Mouse (Mus musculus): ENCODE data around the gene Slc34a3.

Gene Slc34a3

DNA sequence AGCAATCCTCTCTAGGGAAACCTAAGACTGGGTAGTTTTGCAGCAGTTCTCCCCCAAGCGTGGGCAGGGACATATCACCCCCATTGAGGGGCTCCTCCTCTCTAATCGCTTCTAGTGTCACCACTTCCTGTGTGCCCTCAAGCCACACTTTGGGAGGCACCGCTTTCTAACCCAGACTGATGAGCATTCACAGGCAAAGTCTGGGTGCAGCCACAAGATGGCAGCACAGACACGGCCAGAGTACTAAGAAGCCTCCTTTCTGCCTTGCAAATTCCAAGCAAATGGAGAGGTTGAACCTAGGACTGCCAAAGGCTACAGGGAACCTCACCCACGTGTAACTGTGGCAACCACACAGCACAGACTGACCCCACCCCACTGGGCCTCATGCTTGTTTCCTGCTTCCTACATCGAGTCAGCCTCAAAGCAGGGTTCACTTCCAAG, 40.8 kb downstream of the Slc34a3 start:
- peak; percentile 76 for DNase-seq

DNA sequence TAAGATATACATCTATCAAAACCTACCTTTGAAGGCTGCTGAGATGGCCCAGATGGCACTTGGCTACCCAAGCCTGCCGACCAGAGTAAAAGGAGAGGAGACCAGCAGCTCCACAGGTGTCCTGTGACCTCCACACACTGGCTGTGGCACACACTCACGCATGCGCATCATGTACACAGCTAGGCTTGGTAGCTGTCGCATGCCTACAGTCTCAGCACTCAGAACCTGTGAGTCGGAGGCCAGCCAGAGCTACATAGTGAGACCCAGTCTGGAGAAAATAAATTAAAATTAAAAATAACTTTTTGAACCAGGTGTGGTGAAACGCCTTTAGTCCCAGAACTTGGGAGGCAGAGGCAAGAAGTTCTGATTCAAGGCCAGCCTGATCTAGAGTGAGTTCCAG, 46.3 kb downstream of the Slc34a3 start:
- no peak for DNase-seq

DNA sequence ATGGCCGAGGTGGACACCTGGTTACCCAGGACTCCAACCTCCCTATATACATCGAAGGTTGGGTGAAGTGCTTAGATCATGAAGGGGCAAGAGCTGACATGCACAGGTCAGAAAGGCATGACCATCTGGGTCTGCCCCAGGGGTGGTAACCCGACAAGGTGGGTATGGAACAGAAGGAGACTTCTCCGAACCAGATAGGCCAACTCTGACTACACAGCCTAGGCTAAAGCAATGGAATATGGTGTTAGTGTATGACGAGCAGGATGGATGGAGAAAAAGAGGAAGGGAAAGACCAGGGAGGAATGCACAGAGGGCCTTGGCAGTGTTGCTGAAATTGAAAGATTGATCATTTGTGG, 47.6 kb downstream of the Slc34a3 start:
- DNase-seq: no peak

DNA sequence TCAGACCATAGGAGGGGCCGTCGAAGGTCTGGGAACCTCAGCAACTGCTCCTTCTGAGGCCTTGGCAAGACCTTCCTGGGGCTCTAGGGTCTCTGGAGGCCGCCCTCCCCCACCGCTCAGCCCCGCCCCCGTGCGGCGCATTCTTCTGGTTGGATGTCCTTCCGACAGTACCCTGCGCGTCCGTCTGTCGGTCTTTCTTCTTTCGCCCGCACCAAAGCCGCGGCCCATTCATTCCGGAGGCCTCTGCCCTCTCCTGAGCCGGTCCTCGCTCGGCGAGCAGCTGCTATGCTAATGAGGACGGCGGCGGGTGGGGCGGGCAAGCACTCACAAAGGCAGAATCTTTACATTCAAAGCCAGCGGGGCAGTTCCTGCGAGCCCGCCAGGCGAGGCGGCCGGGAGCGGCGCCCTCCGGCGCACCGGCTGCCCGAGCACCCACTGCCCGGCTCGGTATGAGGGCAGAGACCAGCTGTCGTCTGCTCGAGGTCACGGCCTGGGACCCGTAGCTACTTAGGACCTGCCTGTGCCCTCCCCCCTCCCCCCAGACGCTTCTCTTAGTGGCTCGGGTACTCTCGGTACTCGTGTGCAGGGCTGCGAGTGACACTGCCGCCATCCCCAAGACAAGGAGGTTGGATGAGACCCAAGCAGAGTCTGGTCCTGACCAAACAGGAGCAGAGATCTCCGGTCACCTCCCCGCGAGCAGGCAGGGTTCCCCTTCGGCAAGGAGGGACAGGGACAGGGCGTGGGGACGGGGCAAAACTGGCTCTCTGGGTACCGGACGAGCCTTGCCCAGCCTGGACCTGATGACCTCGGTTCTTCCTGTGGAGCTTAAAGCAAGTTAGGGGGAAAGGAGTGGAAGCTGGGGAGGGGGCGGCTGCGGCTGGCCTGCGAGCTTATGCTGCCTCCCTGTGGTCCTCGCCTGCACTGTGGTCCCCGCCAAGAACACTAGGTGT, 48.3 kb downstream of the Slc34a3 start:
- DNase-seq: no peak

DNA sequence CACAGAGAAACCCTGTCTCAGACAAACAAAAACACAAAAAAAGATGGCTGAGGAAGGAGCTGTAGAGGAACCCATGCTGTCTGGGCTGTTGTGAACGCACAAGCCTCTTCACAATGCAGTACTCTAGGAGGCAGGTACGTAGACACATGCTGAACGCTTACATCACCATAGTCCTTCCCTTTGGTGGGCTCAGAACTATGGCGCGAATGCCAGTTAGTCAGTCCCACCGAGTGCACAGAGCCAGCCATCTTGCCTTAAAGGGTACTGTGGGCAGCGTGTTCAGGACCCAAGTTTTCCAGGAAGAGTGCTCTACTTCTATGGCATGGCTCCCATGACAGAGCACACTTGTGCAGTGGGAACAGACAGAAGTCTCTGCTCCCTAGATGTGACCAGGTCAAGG, 49.7 kb downstream of the Slc34a3 start:
- no peak for DNase-seq

DNA sequence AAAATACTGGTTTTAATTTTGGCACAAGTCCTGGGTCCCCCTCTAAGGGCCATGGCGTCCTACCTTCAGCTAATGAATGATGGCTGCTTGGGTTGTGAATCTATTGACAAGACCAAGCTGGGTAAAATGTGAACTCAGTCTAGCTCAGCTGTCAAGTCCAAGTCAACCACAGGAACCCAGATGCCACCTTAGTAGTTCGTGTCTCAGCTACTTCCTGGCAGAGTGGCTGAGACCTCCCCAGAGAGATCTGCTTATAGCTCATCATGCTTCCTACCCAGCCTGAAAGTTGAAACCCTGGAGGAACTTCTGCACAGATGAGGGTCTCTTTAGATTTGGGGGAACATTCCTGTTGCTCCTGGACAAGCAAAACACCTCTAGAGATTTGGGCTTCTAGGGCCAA, 50.8 kb downstream of the Slc34a3 start:
- DNase-seq: no peak

DNA sequence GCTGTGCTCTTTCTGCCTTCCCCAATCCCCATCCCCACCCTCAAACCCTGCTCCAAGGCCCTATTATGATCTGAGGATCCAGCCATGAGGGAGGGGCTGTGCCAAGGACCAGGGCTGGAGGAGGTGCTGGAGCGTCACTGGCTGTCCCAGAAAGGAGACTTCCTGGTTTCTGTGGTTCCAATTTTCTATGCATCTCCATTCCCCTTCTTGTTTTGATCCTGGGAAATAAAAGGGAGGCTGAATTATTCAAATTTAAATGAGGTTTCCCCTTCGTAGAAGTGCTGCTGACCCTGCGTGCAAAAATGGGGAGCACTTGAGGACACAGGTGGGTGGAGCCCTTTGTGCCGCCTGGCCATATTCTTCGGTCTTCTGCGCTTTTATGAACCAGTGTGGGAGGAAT, 51.5 kb downstream of the Slc34a3 start:
- no peak for DNase-seq

DNA sequence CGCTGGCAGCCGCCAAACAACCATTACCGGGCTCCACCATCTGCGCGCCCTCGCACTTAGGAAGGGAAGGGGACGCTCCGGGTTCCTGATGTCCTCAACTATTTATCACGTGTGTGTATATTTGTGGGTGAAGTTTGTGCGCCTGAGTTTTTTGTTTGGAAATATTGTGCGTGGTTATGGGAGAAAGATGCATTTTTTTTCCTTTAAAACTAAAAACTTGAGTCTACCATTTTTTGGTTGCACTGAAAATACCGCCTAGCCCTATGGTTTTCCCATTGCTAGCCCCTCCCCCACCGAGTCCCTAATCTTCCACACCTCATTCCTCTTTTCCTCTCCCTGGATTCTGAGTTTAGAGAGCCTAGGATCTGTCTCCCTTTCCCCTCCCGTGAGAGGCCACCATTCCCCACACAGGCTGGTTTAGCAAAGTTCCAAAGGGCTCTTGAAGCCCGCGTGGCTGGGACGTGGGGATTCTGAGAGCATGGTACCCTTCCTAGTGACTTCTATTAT, 52.2 kb downstream of the Slc34a3 start:
- no peak for DNase-seq

DNA sequence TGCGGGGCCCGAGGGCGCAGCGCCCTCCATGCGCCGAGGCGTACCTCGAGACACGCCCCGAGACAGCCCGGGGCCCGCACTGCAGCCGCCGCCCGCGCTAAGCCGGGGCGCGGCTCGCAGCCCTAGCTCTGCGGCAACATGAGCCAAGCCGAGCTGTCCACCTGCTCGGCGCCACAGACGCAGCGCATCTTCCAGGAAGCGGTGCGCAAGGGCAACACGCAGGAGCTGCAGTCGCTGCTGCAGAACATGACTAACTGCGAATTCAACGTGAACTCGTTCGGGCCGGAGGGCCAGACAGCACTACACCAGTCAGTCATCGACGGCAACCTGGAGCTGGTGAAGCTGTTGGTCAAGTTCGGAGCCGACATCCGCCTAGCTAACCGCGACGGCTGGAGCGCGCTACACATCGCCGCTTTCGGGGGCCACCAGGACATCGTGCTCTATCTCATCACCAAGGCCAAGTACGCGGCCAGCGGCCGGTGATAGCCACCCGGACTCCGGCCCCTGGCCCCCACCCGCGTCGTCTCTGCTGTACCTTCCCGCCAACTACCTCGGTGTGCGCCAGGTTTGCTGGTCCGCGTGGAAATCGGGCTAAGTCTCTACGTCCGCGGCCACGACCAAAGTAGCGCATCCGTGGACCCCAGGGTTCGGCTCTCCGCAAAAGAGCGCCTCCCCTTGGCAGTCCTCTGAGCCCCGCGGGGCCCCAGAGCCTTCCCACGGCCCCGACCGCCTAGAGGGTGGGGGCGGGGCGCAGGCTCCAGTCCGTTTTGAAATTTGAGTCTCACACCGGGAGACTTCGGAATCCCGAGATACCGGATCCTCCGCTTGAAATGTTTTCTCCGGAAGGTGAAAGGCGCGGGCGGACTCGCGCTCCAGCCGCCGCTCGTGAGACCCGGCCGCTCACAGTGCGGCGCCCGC, 52.9 kb downstream of the Slc34a3 start:
- DNase-seq: no peak

DNA sequence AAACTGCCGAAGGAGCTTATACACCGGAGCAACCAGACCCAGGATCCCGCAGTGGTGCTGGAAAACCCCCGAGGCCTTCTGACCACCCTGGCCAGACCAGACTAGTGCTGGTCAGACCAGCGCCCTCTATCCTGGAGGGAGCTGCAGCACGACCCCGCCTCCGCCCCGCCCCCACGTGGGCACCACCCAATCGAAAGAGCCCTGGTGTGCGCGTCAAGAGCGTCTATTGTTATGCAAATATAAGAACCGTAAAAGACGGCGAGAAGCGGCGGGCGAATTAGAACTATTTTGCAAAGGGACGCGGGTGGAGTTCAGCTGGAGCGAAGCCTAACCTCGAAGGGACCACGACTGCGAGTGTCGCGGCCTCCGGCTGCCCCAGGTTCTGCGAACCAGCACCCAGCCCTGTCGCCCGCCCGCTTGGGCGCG, 53.7 kb downstream of the Slc34a3 start, which contains the start of gene Nrarp:
Nrarp (plus strand) TSS at position 281 of the 426 bp plus-strand sequence.
- DNase-seq: peak; percentile 90

DNA sequence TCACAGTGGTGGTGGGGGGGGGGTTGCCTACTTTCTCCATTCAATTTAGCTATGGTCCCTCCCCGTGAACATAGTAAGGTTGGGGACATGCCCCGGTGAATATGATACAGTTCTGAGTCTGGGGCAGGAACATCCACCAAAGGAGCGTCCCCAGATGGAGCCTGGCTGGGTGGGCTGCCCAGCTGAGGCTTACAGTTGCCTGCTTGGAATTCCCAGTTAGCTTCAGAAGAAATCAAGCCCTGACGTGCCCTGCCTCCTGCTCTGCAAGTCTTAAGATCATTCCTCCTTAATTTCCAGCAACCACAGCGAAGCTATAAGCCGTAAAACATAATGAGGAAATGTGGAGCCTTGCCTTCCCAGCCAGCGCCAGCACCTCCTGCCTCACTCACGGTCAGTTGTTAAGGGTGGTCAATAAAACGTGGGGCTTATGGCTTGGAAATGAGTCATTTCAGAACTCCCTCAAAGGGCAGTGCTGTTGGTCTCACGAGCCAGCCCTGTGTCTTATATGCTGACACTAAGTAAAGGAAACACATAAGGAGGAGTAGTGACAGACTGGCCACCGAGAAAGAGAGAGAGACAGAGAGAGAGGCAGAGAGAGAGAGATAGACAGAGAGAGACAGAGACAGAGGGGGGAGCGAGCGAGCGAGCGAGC, 54.5 kb downstream of the Slc34a3 start:
- peak; percentile 4 for DNase-seq

Measured in right cerebral cortex, postnatal 25 days (tissue).